Mouse (Mus musculus): ENCODE data around the gene Olfr119. TPM values are rescaled to one million over a fixed set of nuclear protein-coding genes. Genes with fewer than 3 reads are reported as not detected.
"Not testable (repeated sequence)": the region's sequence is repeated elsewhere in the genome, so short reads cannot be mapped to it uniquely, and the experiment has no call there.

Olfr119 gene
- not detected in 2 replicates for polyA plus RNA-seq (2014; fragmentation: Nextera tagmentation; extraction: Ambion mirVana)

GRCm38 (mm10) chr17:37696264-37696663 is at the start of gene Olfr119:
Olfr119 (plus strand) TSS chr17:37696564.
- 67% methylated on average over 1 of the region's 1 CpGs for WGBS
- DNase-seq (ENCODE audit: low spot score); H3K4me2 ChIP-seq (ENCODE audit: low read depth, low read length); H3K27ac ChIP-seq (replicated peaks; ENCODE audit: low read depth, low read length); H3K27me3 ChIP-seq (replicated peaks; ENCODE audit: control insufficient read depth, insufficient read depth, low read length); H3K4me3 ChIP-seq (ENCODE audit: low read depth, low read length); H3K9ac ChIP-seq (ENCODE audit: low read depth, low read length); H3K4me1 ChIP-seq (ENCODE audit: control insufficient read depth, insufficient read depth, low read length); H3K36me3 ChIP-seq (ENCODE audit: control insufficient read depth, insufficient read depth, low read length); H3K9me3 ChIP-seq (ENCODE audit: control insufficient read depth, low read length); ATAC-seq (ENCODE audit: low read depth): not testable (repeated sequence)

- Histone ChIP-seq H3K27ac (replicated peaks; ENCODE audit: low read depth, low read length) (no peak within 1 kb of the TSS), H3K9me3 (ENCODE audit: control insufficient read depth, low read length) (no peaks in the 10 kb centered on the region), H3K27me3 (replicated peaks; ENCODE audit: control insufficient read depth, insufficient read depth, low read length) (no peaks in the 10 kb centered on the region), H3K36me3 (ENCODE audit: control insufficient read depth, insufficient read depth, low read length) (no peaks in the 10 kb centered on the region), H3K9ac (ENCODE audit: low read depth, low read length) (no peak within 1 kb of the TSS), H3K4me1 (ENCODE audit: control insufficient read depth, insufficient read depth, low read length) (no peaks in the 10 kb centered on the region), H3K4me2 (ENCODE audit: low read depth, low read length) (no peak within 1 kb of the TSS), H3K4me3 (ENCODE audit: low read depth, low read length) (no peak within 1 kb of the TSS)
- ATAC-seq (ENCODE audit: low read depth) (no peak), DNase-seq (ENCODE audit: low spot score) (no peak)
- 70% methylated on average over 1 of the region's 1 CpGs for WGBS
These were observed 32.7 kb upstream of the Olfr119 start, which contains the start of gene Olfr117 for GRCm38 (mm10) chr17:37663682-37664081. Olfr117 (minus strand) TSS chr17:37663782.

GRCm38 (mm10) chr17:37666688-37667087 is 29.7 kb upstream of the Olfr119 start, which contains the start of gene Olfr118:
Olfr118 (plus strand) TSS chr17:37666988.
- no peak for DNase-seq (ENCODE audit: low spot score)
- Histone ChIP-seq H3K4me1 (ENCODE audit: control insufficient read depth, insufficient read depth, low read length) (no peaks in the 10 kb centered on the region), H3K9me3 (ENCODE audit: control insufficient read depth, low read length) (no peaks in the 10 kb centered on the region), H3K4me3 (ENCODE audit: low read depth, low read length) (no peak within 1 kb of the TSS), H3K9ac (ENCODE audit: low read depth, low read length) (no peak within 1 kb of the TSS), H3K36me3 (ENCODE audit: control insufficient read depth, insufficient read depth, low read length) (no peaks in the 10 kb centered on the region), H3K27me3 (replicated peaks; ENCODE audit: control insufficient read depth, insufficient read depth, low read length) (no peaks in the 10 kb centered on the region), H3K4me2 (ENCODE audit: low read depth, low read length) (no peak within 1 kb of the TSS), H3K27ac (replicated peaks; ENCODE audit: low read depth, low read length) (no peak within 1 kb of the TSS)
- no peak for ATAC-seq (ENCODE audit: low read depth)
- WGBS = 68% methylated on average over 2 of the region's 2 CpGs

- Histone ChIP-seq H3K9ac (ENCODE audit: low read depth, low read length) (no peak within 1 kb of the TSS), H3K4me3 (ENCODE audit: low read depth, low read length) (no peak within 1 kb of the TSS), H3K27me3 (replicated peaks; ENCODE audit: control insufficient read depth, insufficient read depth, low read length) (no peaks in the 10 kb centered on the region), H3K27ac (replicated peaks; ENCODE audit: low read depth, low read length) (no peak within 1 kb of the TSS), H3K4me2 (ENCODE audit: low read depth, low read length) (no peak within 1 kb of the TSS), H3K9me3 (ENCODE audit: control insufficient read depth, low read length) (no peaks in the 10 kb centered on the region), H3K4me1 (ENCODE audit: control insufficient read depth, insufficient read depth, low read length) (no peaks in the 10 kb centered on the region), H3K36me3 (ENCODE audit: control insufficient read depth, insufficient read depth, low read length) (no peaks in the 10 kb centered on the region)
- no peak for DNase-seq (ENCODE audit: low spot score)
- 79% methylated on average over 1 of the region's 1 CpGs for WGBS
- no peak for ATAC-seq (ENCODE audit: low read depth)
These were observed 25.1 kb downstream of the Olfr119 start, which contains the start of gene Olfr120 for GRCm38 (mm10) chr17:37721508-37721907. Olfr120 (plus strand) TSS chr17:37721808.

- ATAC-seq (ENCODE audit: low read depth) (no peak), DNase-seq (ENCODE audit: low spot score) (no peak)
- WGBS = 52% methylated on average over 7 of the region's 7 CpGs
- Histone ChIP-seq H3K27me3 (replicated peaks; ENCODE audit: control insufficient read depth, insufficient read depth, low read length) (no peaks in the 10 kb centered on the region), H3K4me3 (ENCODE audit: low read depth, low read length) (no peak overlapping the region), H3K4me1 (ENCODE audit: control insufficient read depth, insufficient read depth, low read length) (no peaks in the 10 kb centered on the region), H3K9me3 (ENCODE audit: control insufficient read depth, low read length) (no peaks in the 10 kb centered on the region), H3K9ac (ENCODE audit: low read depth, low read length) (no peak overlapping the region), H3K4me2 (ENCODE audit: low read depth, low read length) (no peak overlapping the region), H3K27ac (replicated peaks; ENCODE audit: low read depth, low read length) (no peak overlapping the region), H3K36me3 (ENCODE audit: control insufficient read depth, insufficient read depth, low read length) (no peaks in the 10 kb centered on the region)
These were observed 41.7 kb downstream of the Olfr119 start for GRCm38 (mm10) chr17:37738070-37738469.

Other genes with a start within 250 kb of the Olfr119 start
- not detected in 2 replicates for gene Olfr109, start 237.6 kb upstream of the Olfr119 start, polyA plus RNA-seq (2014; fragmentation: Nextera tagmentation; extraction: Ambion mirVana)
- not detected in 2 replicates for gene H2-M2, start 213.0 kb upstream of the Olfr119 start, polyA plus RNA-seq (2014; fragmentation: Nextera tagmentation; extraction: Ambion mirVana)
- gene Olfr110, start 204.1 kb upstream of the Olfr119 start, polyA plus RNA-seq (2014; fragmentation: Nextera tagmentation; extraction: Ambion mirVana) = 0.12 TPM in 1 of 2 replicates, not detected in the other
- not detected in 2 replicates for gene Olfr111, start 188.5 kb upstream of the Olfr119 start, polyA plus RNA-seq (2014; fragmentation: Nextera tagmentation; extraction: Ambion mirVana)
- gene Olfr112, start 127.1 kb upstream of the Olfr119 start, polyA plus RNA-seq (2014; fragmentation: Nextera tagmentation; extraction: Ambion mirVana) = not detected in 2 replicates
- gene Olfr113, start 118.9 kb upstream of the Olfr119 start, polyA plus RNA-seq (2014; fragmentation: Nextera tagmentation; extraction: Ambion mirVana) = not detected in 2 replicates
- not detected in 2 replicates for gene Olfr114, start 103.8 kb upstream of the Olfr119 start, polyA plus RNA-seq (2014; fragmentation: Nextera tagmentation; extraction: Ambion mirVana)
- gene Olfr115, start 69.5 kb upstream of the Olfr119 start, polyA plus RNA-seq (2014; fragmentation: Nextera tagmentation; extraction: Ambion mirVana) = not detected in 2 replicates
- gene Olfr116, start 69.4 kb upstream of the Olfr119 start, polyA plus RNA-seq (2014; fragmentation: Nextera tagmentation; extraction: Ambion mirVana) = not detected in 2 replicates
- not detected in 2 replicates for gene Olfr117, start 32.8 kb upstream of the Olfr119 start, polyA plus RNA-seq (2014; fragmentation: Nextera tagmentation; extraction: Ambion mirVana)
- gene Olfr118, start 29.6 kb upstream of the Olfr119 start, polyA plus RNA-seq (2014; fragmentation: Nextera tagmentation; extraction: Ambion mirVana) = not detected in 2 replicates
- gene Olfr120, start 25.2 kb downstream of the Olfr119 start, polyA plus RNA-seq (2014; fragmentation: Nextera tagmentation; extraction: Ambion mirVana) = 0.17 TPM in 1 of 2 replicates, not detected in the other
- gene Olfr121, start 52.3 kb downstream of the Olfr119 start, polyA plus RNA-seq (2014; fragmentation: Nextera tagmentation; extraction: Ambion mirVana) = 0.18 TPM in 1 of 2 replicates, not detected in the other
- not detected in 2 replicates for gene Olfr122, start 72.0 kb downstream of the Olfr119 start, polyA plus RNA-seq (2014; fragmentation: Nextera tagmentation; extraction: Ambion mirVana)
- gene Olfr123, start 97.0 kb downstream of the Olfr119 start, polyA plus RNA-seq (2014; fragmentation: Nextera tagmentation; extraction: Ambion mirVana) = not detected in 2 replicates
- gene Olfr124, start 103.3 kb downstream of the Olfr119 start, polyA plus RNA-seq (2014; fragmentation: Nextera tagmentation; extraction: Ambion mirVana) = 0.15 and 0.30 TPM in 2 replicates
- gene Olfr125, start 136.4 kb downstream of the Olfr119 start, polyA plus RNA-seq (2014; fragmentation: Nextera tagmentation; extraction: Ambion mirVana) = not detected in 2 replicates
- gene Olfr126, start 150.9 kb downstream of the Olfr119 start, polyA plus RNA-seq (2014; fragmentation: Nextera tagmentation; extraction: Ambion mirVana) = not detected in 2 replicates
- not detected in 2 replicates for gene Olfr127, start 203.9 kb downstream of the Olfr119 start, polyA plus RNA-seq (2014; fragmentation: Nextera tagmentation; extraction: Ambion mirVana)
- not detected in 2 replicates for gene Olfr128, start 224.0 kb downstream of the Olfr119 start, polyA plus RNA-seq (2014; fragmentation: Nextera tagmentation; extraction: Ambion mirVana)

Data from embryonic facial prominence, embryonic 14.5 days (tissue).